Mouse (Mus musculus): ENCODE measurements at regions not wholly inside any gene's neighbourhood (a gene's known extent, or its start where the extent isn't known, plus 50 kb on each side); places are given as distances from the start of the nearest gene placed in this dataset.

- DNase-seq (ENCODE audit: low spot score) (no peak), ATAC-seq (ENCODE audit: insufficient read depth, low FRiP score, low TSS enrichment) (no peak)
- H3K4me2 ChIP-seq (ENCODE audit: low read depth) = no peak overlapping the region
- H3K27ac ChIP-seq (ENCODE audit: low read depth, low read length) = no peak overlapping the region
- H3K9me3 ChIP-seq (ENCODE audit: control insufficient read depth, low read length) = no peaks in the 10 kb centered on the region
- 92% methylated on average over 2 of the region's 2 CpGs for WGBS
- no peaks in the 10 kb centered on the region for H3K27me3 ChIP-seq (ENCODE audit: control insufficient read depth, insufficient read depth, low read length)
- no peaks in the 10 kb centered on the region for H3K4me1 ChIP-seq (ENCODE audit: control insufficient read depth, insufficient read depth, low read length)
- H3K36me3 ChIP-seq (ENCODE audit: control insufficient read depth, insufficient read depth, low read length) = no peaks in the 10 kb centered on the region
- H3K4me3 ChIP-seq (ENCODE audit: low read depth, low read length) = no peak overlapping the region
- H3K9ac ChIP-seq (ENCODE audit: low read length) = no peak overlapping the region
These were observed 76.1 kb upstream of the Dynlt3 start for GRCm38 (mm10) chrX:9738904-9739303.

DNA sequence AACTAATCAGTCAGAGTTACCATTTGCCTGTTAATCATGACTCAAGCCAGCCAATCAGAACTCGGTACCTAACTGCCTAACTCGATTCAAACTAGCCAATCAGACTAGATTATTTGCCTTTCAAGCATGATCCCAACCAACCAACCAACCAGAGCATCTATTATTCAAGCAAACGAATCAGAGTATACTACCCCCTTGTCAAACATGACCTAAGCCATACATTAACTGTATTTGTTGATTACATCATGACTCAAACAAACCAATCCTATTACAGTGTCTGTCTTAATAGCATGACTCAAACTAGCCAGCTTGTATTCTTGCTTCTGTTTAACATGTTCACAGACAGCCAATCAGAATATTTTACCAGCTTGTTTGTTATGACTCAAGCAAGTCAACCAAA is 79.7 kb upstream of the Dynlt3 start:
- no peak for ATAC-seq (ENCODE audit: insufficient read depth, low FRiP score, low TSS enrichment)
- H3K4me1 ChIP-seq (ENCODE audit: control insufficient read depth, insufficient read depth, low read length) = no peaks in the 10 kb centered on the region
- H3K4me2 ChIP-seq (ENCODE audit: low read depth) = no peak overlapping the region
- no peak overlapping the region for H3K4me3 ChIP-seq (ENCODE audit: low read depth, low read length)
- no peaks in the 10 kb centered on the region for H3K9me3 ChIP-seq (ENCODE audit: control insufficient read depth, low read length)
- no peak overlapping the region for H3K9ac ChIP-seq (ENCODE audit: low read length)
- DNase-seq (ENCODE audit: low spot score) = no peak
- 82% methylated on average over 3 of the region's 3 CpGs for WGBS
- H3K27me3 ChIP-seq (ENCODE audit: control insufficient read depth, insufficient read depth, low read length) = no peaks in the 10 kb centered on the region
- no peak overlapping the region for H3K27ac ChIP-seq (ENCODE audit: low read depth, low read length)
- no peaks in the 10 kb centered on the region for H3K36me3 ChIP-seq (ENCODE audit: control insufficient read depth, insufficient read depth, low read length)

DNA sequence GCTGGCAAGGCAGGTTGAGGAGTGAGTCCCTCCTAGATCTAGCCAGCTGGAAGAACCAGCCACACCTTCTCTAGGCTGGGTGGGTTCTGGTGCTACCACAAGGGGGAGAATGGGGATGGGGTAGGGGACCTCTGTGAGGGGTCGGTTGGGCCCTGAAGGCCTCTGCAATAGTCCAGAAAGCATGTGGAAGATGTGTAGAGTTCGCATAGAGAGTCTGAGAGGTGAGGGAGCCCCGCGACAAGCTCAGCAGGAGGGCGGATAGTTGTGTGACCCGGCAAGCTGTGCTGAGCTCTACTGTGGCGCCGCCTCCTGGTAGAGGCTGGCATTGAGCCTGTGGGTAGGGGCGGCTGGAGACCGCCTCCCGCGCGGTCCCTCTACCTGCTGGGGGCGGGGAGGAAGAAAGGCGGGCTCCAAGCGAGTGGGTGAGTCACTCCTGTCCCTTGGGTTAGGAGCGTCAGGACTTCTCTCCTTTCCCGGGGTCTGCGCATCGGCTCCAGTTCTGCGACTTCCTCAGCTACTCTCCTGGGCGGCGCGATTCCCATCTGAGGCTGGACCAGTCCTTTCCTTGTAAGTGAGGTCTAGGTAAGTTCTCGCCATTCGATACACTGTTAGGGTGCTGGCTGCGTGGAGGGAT is 84.6 kb upstream of the Dynlt3 start:
- H3K4me1 ChIP-seq (ENCODE audit: control insufficient read depth, insufficient read depth, low read length) = no peaks in the 10 kb centered on the region
- 31% methylated on average over 7 of the region's 27 CpGs for WGBS
- H3K4me2 ChIP-seq (ENCODE audit: low read depth) = peak overlapping the region; percentile 41
- H3K27ac ChIP-seq (ENCODE audit: low read depth, low read length) = no peak overlapping the region
- no peaks in the 10 kb centered on the region for H3K36me3 ChIP-seq (ENCODE audit: control insufficient read depth, insufficient read depth, low read length)
- H3K9ac ChIP-seq (ENCODE audit: low read length) = no peak overlapping the region; the same call in 1 of the 2 replicates
- no peaks in the 10 kb centered on the region for H3K27me3 ChIP-seq (ENCODE audit: control insufficient read depth, insufficient read depth, low read length)
- ATAC-seq (ENCODE audit: insufficient read depth, low FRiP score, low TSS enrichment) = peak; percentile 55
- H3K9me3 ChIP-seq (ENCODE audit: control insufficient read depth, low read length) = no peaks in the 10 kb centered on the region
- H3K4me3 ChIP-seq (ENCODE audit: low read depth, low read length) = peak overlapping the region; percentile 22
- DNase-seq (ENCODE audit: low spot score) = peak; percentile 30

GRCm38 (mm10) chrX:9752954-9753572 is 90.3 kb upstream of the Dynlt3 start:
- Histone ChIP-seq H3K27ac (ENCODE audit: low read depth, low read length) (no peak overlapping the region), H3K36me3 (ENCODE audit: control insufficient read depth, insufficient read depth, low read length) (no peaks in the 10 kb centered on the region), H3K9me3 (ENCODE audit: control insufficient read depth, low read length) (no peaks in the 10 kb centered on the region), H3K4me1 (ENCODE audit: control insufficient read depth, insufficient read depth, low read length) (no peaks in the 10 kb centered on the region), H3K4me3 (ENCODE audit: low read depth, low read length) (no peak overlapping the region), H3K4me2 (ENCODE audit: low read depth) (no peak overlapping the region), H3K27me3 (ENCODE audit: control insufficient read depth, insufficient read depth, low read length) (no peaks in the 10 kb centered on the region), H3K9ac (ENCODE audit: low read length) (no peak overlapping the region)
- WGBS = 81% methylated on average over 5 of the region's 5 CpGs
- ATAC-seq (ENCODE audit: insufficient read depth, low FRiP score, low TSS enrichment) (no peak), DNase-seq (ENCODE audit: low spot score) (no peak)

DNA sequence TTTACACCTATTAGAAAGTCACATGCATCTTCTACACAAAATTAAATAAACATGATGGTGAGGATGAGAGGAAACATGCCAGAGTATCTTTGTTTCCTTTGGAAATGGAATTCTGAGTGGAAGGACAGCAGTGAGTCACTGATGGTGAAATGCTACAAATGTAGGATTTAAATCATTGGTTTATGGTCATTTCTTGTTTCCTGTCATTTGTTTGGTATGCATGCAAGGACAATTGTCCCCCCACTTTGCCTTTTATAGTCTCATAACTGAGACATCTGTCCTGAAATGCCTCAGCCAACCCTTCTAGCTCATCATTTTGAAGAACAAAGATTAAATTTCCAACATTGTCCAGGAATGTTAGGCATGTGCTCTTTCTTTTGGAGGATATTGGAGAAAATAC is 77.2 kb upstream of the Hypm start:
- ATAC-seq (ENCODE audit: insufficient read depth, low FRiP score, low TSS enrichment) (no peak), DNase-seq (ENCODE audit: low spot score) (no peak)
- H3K9ac ChIP-seq (ENCODE audit: low read length) = no peak overlapping the region
- no peaks in the 10 kb centered on the region for H3K9me3 ChIP-seq (ENCODE audit: control insufficient read depth, low read length)
- H3K4me1 ChIP-seq (ENCODE audit: control insufficient read depth, insufficient read depth, low read length) = no peaks in the 10 kb centered on the region
- no peaks in the 10 kb centered on the region for H3K36me3 ChIP-seq (ENCODE audit: control insufficient read depth, insufficient read depth, low read length)
- H3K27ac ChIP-seq (ENCODE audit: low read depth, low read length) = no peak overlapping the region
- H3K27me3 ChIP-seq (ENCODE audit: control insufficient read depth, insufficient read depth, low read length) = no peaks in the 10 kb centered on the region
- no peak overlapping the region for H3K4me3 ChIP-seq (ENCODE audit: low read depth, low read length)
- no peak overlapping the region for H3K4me2 ChIP-seq (ENCODE audit: low read depth)

DNA sequence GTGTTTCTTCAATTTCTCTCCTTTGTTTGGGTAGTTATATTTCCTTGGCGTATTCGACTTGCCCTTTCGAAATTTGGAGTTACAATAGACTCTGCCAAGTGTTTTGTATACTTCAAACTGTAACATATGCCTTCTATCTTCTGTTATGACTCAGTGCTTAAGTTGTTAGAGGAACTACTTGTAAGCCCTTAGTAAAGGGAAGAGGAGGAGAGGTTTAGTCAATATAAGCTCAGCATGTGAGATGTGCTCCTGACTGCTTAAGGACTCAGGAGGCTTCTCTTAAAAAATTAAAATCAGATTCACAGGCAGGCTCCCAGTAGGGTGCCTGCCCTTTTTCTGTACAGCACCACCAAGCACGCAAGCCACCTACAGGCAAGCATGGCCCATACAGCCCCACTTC is 69.2 kb upstream of the Hypm start:
- H3K27me3 ChIP-seq (ENCODE audit: control insufficient read depth, insufficient read depth, low read length) = no peaks in the 10 kb centered on the region
- no peak overlapping the region for H3K9ac ChIP-seq (ENCODE audit: low read length)
- WGBS = 88% methylated on average over 4 of the region's 4 CpGs
- H3K36me3 ChIP-seq (ENCODE audit: control insufficient read depth, insufficient read depth, low read length) = no peaks in the 10 kb centered on the region
- no peak for DNase-seq (ENCODE audit: low spot score)
- H3K27ac ChIP-seq (ENCODE audit: low read depth, low read length) = no peak overlapping the region
- no peak for ATAC-seq (ENCODE audit: insufficient read depth, low FRiP score, low TSS enrichment)
- H3K4me1 ChIP-seq (ENCODE audit: control insufficient read depth, insufficient read depth, low read length) = no peaks in the 10 kb centered on the region
- H3K9me3 ChIP-seq (ENCODE audit: control insufficient read depth, low read length) = no peaks in the 10 kb centered on the region
- H3K4me3 ChIP-seq (ENCODE audit: low read depth, low read length) = no peak overlapping the region
- H3K4me2 ChIP-seq (ENCODE audit: low read depth) = no peak overlapping the region

DNA sequence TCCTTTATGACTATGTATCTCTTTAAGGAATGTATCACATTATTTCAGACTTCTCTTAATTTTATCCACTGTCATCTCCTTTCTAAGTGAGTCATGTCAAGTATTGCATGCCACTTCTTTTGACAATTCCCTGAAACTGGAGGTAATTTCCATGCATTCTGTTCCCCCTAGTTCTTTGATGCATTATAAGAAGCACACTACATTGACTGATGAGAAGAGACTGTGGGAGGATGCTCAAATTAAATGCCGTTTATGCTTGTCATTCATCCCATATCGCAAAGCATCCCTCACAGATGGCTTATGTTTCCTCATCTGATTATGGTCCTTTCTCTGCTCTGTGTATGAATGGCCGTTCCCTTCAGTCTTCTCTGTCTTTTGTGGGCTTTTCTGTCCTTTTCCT is 57.2 kb upstream of the Hypm start:
- Histone ChIP-seq H3K9me3 (ENCODE audit: control insufficient read depth, low read length) (no peaks in the 10 kb centered on the region), H3K9ac (ENCODE audit: low read length) (no peak overlapping the region), H3K27me3 (ENCODE audit: control insufficient read depth, insufficient read depth, low read length) (no peaks in the 10 kb centered on the region), H3K4me2 (ENCODE audit: low read depth) (no peak overlapping the region), H3K27ac (ENCODE audit: low read depth, low read length) (no peak overlapping the region), H3K4me1 (ENCODE audit: control insufficient read depth, insufficient read depth, low read length) (no peaks in the 10 kb centered on the region), H3K4me3 (ENCODE audit: low read depth, low read length) (no peak overlapping the region), H3K36me3 (ENCODE audit: control insufficient read depth, insufficient read depth, low read length) (no peaks in the 10 kb centered on the region)
- DNase-seq (ENCODE audit: low spot score) (no peak), ATAC-seq (ENCODE audit: insufficient read depth, low FRiP score, low TSS enrichment) (no peak)
- WGBS = 63% methylated on average over 3 of the region's 3 CpGs

Measured in neural tube, embryonic 11.5 days (tissue).